ENCODE assay signal across 13 mouse cellular contexts in the genomic region with DNA sequence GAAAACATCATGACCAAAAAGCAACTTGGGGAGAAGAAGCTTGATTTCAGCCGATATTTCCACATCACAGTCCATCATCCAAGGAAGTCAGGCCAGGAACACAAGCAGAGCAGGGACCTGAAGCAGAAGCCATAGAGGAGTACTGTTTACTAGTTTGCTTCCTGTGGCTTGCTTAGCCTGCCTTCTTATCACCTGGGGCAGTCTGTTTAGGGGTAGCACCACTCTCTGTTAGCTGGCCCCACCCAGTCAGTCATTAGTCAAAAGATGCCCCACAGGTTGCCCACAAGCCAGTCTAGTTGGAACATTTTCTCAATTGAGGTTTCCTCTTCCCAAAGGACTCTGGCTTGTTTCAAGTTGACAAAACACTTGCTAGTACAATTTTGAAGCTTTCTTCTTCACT.
"Had no signal": no experiment of that assay in that cellular context is flagged by ENCODE, and none has a peak within 500 bp of the region (broad histone marks: within the 10 kb centered on the region; RNA-seq: fewer than 3 reads in every experiment).

No protein-coding gene starts in this region.

- H3K4me3 ChIP-seq: limb, embryonic 10.5 days; midbrain, embryonic 15.5 days; neural tube, embryonic 12.5 days had no signal

- H3K9ac ChIP-seq: midbrain, embryonic 15.5 days; neural tube, embryonic 12.5 days had no signal

- H3K36me3 ChIP-seq: limb, embryonic 10.5 days; midbrain, embryonic 15.5 days; neural tube, embryonic 12.5 days had no signal

- H3K27ac ChIP-seq: kidney, postnatal 0 days; limb, embryonic 10.5 days; midbrain, embryonic 15.5 days; neural tube, embryonic 12.5 days had no signal

- ATAC-seq: intestine, embryonic 16.5 days; lung, postnatal 0 days; midbrain, embryonic 15.5 days had no signal

- H3K4me1 ChIP-seq: limb, embryonic 10.5 days; midbrain, embryonic 15.5 days; neural tube, embryonic 12.5 days had no signal

- DNase-seq: kidney, adult 8-10 months; kidney, postnatal 4 days; lung, adult 2 months; lung, postnatal 36 days; right cerebral cortex, postnatal 14 days; thymus, postnatal 4 days had no signal

- H3K4me2 ChIP-seq: midbrain, embryonic 11.5 days; midbrain, embryonic 15.5 days; neural tube, embryonic 12.5 days had no signal

- H3K9me3 ChIP-seq: limb, embryonic 10.5 days; midbrain, embryonic 15.5 days; neural tube, embryonic 12.5 days had no signal
